Mouse (Mus musculus) intestine, postnatal 0 days (tissue): ENCODE measurements around the gene Acsl1. TPM values are rescaled to one million over a fixed set of nuclear protein-coding genes. Genes with fewer than 3 reads are reported as not detected.
A peak's percentile ranks its signal among the peaks of the same experiment; 100 is the strongest.

Experiments used
- ATAC-seq: fragments of 200-750 bp; cut with Nextera tagmentation; 2 replicates; pipeline ENCODE4 v1.8.0; 2017; ENCODE audit warnings: mild to moderate bottlenecking, moderate TSS enrichment, moderate library complexity
- H3K27ac ChIP-seq: fragments of 300-500 bp; sonication (generic); 2 replicates; pipeline ENCODE4 v1.5.1; 2014; ENCODE audit warnings: mild to moderate bottlenecking, low read depth, low read length, moderate library complexity
- H3K27me3 ChIP-seq: fragments of 300-500 bp; sonication (generic); replicated peaks from 2 replicates; pipeline ENCODE4 v1.6.1; 2014; ENCODE audit warnings: low read length, mixed read lengths; ENCODE audit not compliant: control insufficient read depth, insufficient read depth
- H3K36me3 ChIP-seq: fragments of 300-500 bp; sonication (generic); 2 replicates; pipeline ENCODE4 v1.6.1; 2014; ENCODE audit warnings: mild to moderate bottlenecking, moderate library complexity; ENCODE audit not compliant: control insufficient read depth, insufficient read depth
- H3K4me1 ChIP-seq: fragments of 300-500 bp; sonication (generic); replicated peaks from 2 replicates; pipeline ENCODE4 v1.6.1; 2014; ENCODE audit warnings: antibody characterized with exemption, low read length, mixed read lengths; ENCODE audit not compliant: control insufficient read depth, insufficient read depth
- H3K4me2 ChIP-seq: fragments of 300-500 bp; sonication (generic); replicated peaks from 2 replicates; pipeline ENCODE4 v1.6.1; 2014; ENCODE audit warnings: low read depth, mild to moderate bottlenecking, moderate library complexity
- H3K4me3 ChIP-seq: fragments of 300-500 bp; sonication (generic); 2 replicates; pipeline ENCODE4 v1.5.1; 2014; ENCODE audit warnings: low read depth, low read length
- H3K9ac ChIP-seq: fragments of 300-500 bp; sonication (generic); 2 replicates; pipeline ENCODE4 v1.6.1; 2014; ENCODE audit warnings: mild to moderate bottlenecking, low read depth, low read length
- H3K9me3 ChIP-seq: fragments of 300-500 bp; sonication (generic); 2 replicates; pipeline ENCODE4 v1.6.1; 2016; ENCODE audit warnings: mixed run types; ENCODE audit not compliant: control insufficient read depth
- CTCF ChIP-seq: sonication (generic); IDR thresholded peaks from 2 replicates; pipeline ENCODE4 v1.5.1; 2016; ENCODE audit warnings: low read depth, mild to moderate bottlenecking, control low read depth, antibody characterized with exemption, moderate library complexity
- WGBS: fragments of 180-500 bp; shearing (Covaris S2); extraction: QIAGEN DNeasy Blood & Tissue Kit; methylation state at CpG from one replicate; pipeline ENCODE4 v1.1.7; 2014; 5-methylcytosine and 5-hydroxymethylcytosine counted together
- polyA plus RNA-seq: library from polyadenylated mRNA; unstranded; fragments of >200 nt; fragmentation: Nextera tagmentation; extraction: Ambion mirVana; gene quantifications from 2 replicates; pipeline ENCODE4 v1.2.1, GENCODE M21; 2015

The Acsl1 gene
- polyA plus RNA-seq: 54.0 and 59.1 TPM in 2 replicates

DNA sequence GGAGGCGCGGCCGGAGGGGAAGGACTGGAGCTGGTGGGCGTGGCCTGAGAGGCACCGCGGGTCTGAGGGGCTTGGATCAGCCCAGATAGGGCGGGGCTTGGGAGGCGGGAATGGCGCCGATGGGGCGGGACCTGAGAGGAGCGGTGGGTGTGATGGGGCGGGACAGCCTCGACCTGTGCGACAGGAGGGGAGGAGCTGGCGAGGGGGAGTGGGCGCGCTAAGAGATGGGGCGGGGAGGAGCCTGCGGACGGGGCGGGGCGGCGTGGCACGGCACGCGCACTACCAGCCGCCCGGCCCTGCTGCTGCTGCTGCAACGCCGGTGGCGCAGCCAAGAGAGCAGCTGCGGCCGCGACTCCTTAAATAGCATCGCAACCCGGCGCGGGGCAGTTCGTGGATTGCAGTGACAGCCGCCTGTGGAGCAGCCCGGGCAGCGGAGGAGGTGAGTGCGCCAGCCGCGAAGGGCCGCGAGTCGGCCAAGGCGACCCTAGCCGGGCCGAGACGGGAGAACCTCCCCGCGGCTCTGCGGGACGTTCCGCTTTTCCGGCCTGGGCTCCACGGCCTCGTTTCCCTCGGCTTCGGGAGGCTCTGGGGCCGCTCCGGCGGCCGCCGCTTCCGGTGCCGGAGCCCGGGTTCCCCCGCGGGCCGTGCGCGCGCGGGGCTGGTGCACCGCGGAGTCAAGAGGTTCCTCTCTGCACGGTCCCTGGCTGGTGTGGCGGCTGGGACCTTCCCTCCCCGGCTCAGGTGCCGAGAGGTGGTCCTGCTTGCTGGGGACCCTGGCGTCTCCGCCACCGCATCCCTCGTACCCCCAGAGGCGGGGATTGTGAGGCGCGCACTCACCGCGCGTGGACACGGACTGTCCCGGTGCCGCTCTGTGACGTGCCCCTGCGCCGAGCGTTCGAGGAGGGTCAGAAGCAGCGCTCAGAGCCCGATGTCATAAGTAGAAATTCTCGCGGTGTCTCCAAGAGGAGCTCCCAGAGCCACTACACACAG lies at the start of gene Acsl1:
Gene Acsl1 (plus strand): TSS at position 246 of the 990 bp plus-strand sequence.
- H3K4me3 ChIP-seq: peak within 1 kb of the TSS; percentile 91
- peak within 1 kb of the TSS; percentile 92 for H3K9ac ChIP-seq
- no peaks in the 10 kb centered on the region; the same call in 1 of the 2 replicates for H3K36me3 ChIP-seq
- no peak for TF ChIP-seq CTCF
- under 1% methylated on average over 93 of the region's 106 CpGs for WGBS
- H3K27me3 ChIP-seq: no peaks in the 10 kb centered on the region
- H3K27ac ChIP-seq: peak within 1 kb of the TSS; percentile 97
- H3K4me2 ChIP-seq: peak within 1 kb of the TSS; percentile 85
- H3K9me3 ChIP-seq: no peaks in the 10 kb centered on the region
- H3K4me1 ChIP-seq: no peaks in the 10 kb centered on the region; the same call in 1 of the 2 replicates
- peak; percentile 98 for ATAC-seq

DNA sequence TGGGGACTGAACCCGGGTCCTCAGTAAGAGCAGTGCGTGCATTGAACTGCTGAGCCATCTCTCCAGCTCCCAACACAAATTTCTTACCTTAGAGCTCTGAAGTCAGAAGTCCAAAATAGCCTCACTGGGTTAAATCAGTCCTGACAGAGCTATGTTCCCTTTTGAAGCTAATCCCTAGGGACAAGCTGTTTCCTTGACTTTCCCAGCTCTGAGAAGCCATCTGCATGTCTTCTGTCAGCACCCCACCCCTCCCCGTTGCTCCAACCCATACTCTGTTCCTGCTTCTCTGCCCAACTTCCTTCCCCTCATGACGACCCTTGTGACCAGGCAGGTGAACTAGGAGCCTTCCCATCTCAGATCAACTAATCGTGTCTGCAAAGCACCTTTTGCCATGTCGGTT lies 49.3 kb upstream of the Acsl1 start:
- H3K36me3 ChIP-seq: no peaks in the 10 kb centered on the region
- no peaks in the 10 kb centered on the region for H3K9me3 ChIP-seq
- WGBS: 71% methylated on average over 6 of the region's 6 CpGs
- H3K4me1 ChIP-seq: no peaks in the 10 kb centered on the region
- ATAC-seq: no peak
- H3K4me3 ChIP-seq: no peak overlapping the region
- no peak overlapping the region for H3K27ac ChIP-seq
- no peak overlapping the region for H3K4me2 ChIP-seq
- no peak overlapping the region for H3K9ac ChIP-seq
- no peak for TF ChIP-seq CTCF
- no peaks in the 10 kb centered on the region for H3K27me3 ChIP-seq

DNA sequence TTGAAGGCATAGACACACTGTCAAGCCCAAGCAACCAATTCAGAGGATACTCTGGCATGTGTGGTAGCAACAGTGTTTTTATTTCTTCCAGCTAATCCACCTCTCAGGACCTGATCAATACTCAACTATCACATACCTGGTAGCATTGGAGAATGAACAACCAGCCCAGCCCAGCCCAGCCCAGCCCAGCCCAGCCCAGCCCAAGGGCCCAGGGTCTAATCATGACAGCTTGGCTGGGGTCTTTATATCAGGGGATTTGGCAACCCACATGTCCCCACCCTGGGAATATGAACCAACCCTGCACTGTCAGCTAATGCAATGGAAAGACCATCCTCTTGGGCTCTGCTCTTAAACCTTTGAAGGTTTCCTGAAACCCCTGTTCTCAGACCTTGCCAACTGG lies 42.9 kb upstream of the Acsl1 start:
- no peak overlapping the region for H3K4me2 ChIP-seq
- H3K36me3 ChIP-seq: no peaks in the 10 kb centered on the region
- H3K4me1 ChIP-seq: no peaks in the 10 kb centered on the region
- ATAC-seq: 0 out of 2 replicates have a peak, but pooled peaks have one; percentile 16
- no peak overlapping the region for H3K27ac ChIP-seq
- no peaks in the 10 kb centered on the region for H3K27me3 ChIP-seq
- no peaks in the 10 kb centered on the region for H3K9me3 ChIP-seq
- no peak overlapping the region for H3K4me3 ChIP-seq
- no peak for TF ChIP-seq CTCF
- H3K9ac ChIP-seq: no peak overlapping the region

DNA sequence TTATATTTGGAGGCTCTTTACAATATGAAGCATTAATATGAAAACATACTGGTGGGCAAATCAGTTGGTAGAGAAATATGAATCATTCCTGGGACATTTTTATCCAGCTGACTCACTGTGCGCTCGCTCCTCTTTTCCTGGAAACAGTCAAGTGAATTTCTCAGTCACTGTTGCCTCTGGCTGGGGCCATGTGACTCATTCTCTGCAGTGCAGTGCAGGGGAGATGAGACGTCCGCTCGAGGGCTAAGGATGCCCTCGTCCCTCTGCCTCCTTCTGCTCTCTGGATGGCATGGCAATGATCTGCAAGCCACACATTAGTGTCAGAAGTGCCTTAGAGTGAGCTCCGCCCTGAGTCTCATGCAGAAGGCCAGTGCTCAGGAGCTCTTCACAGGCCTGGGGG lies 41.0 kb upstream of the Acsl1 start:
- Histone ChIP-seq H3K4me3 (no peak overlapping the region), H3K9me3 (no peaks in the 10 kb centered on the region), H3K27ac (no peak overlapping the region), H3K9ac (no peak overlapping the region), H3K4me2 (no peak overlapping the region), H3K36me3 (no peaks in the 10 kb centered on the region), H3K27me3 (no peaks in the 10 kb centered on the region), H3K4me1 (no peaks in the 10 kb centered on the region)
- no peak for TF ChIP-seq CTCF
- 53% methylated on average over 7 of the region's 7 CpGs for WGBS
- peak; percentile 60; the same call in 1 of the 2 replicates for ATAC-seq

DNA sequence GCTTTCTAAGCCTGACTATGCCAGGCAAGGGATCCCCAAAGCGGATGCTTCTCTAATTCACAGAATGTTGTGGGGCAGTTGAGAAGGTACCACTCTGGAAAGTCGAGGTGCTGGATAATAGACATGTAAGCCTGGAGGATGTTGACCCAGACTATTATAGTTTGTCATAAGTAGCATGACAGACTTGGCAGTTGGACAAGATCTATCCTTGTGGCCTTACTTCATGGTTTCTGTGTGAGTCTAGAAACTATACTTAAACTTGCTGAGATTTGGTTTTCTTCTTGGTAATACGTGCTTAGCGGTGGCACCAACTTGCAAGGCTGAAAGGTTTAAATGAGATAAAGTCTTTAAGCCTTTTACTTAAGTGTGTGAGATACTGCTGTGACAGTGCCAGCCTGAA lies 38.9 kb upstream of the Acsl1 start:
- TF ChIP-seq CTCF: no peak
- H3K4me1 ChIP-seq: no peaks in the 10 kb centered on the region

DNA sequence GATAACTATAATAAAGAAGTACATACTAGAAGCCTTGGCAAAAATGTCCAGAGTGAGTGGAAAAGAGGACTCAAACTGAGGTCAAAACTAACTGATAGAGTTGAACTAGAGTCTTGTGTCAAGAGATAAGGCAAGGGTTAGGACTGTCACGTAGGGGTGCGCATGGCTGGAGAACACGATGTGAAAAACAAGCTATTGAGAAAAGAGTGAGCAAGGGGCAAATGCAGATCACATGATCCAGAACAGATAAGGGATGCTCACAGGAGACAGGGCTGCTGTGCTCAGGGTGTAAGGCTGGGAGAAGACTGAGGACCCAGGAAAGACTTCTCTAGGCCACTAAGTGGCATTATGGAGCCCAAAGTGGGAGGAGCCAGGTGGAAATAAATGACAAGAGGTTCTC lies 38.3 kb upstream of the Acsl1 start:
- TF ChIP-seq CTCF: no peak
- 84% methylated on average over 3 of the region's 3 CpGs for WGBS
- Histone ChIP-seq H3K4me2 (no peak overlapping the region), H3K4me1 (no peaks in the 10 kb centered on the region), H3K27ac (no peak overlapping the region), H3K4me3 (no peak overlapping the region), H3K9ac (no peak overlapping the region), H3K27me3 (no peaks in the 10 kb centered on the region), H3K9me3 (no peaks in the 10 kb centered on the region), H3K36me3 (no peaks in the 10 kb centered on the region)
- ATAC-seq: no peak

More for the DNA sequence above, 38.9 kb upstream of the Acsl1 start:
- Histone ChIP-seq H3K9me3 (no peaks in the 10 kb centered on the region), H3K9ac (no peak overlapping the region), H3K27me3 (no peaks in the 10 kb centered on the region), H3K27ac (no peak overlapping the region), H3K4me3 (no peak overlapping the region), H3K4me2 (no peak overlapping the region), H3K36me3 (no peaks in the 10 kb centered on the region)
- WGBS: 88% methylated on average over 4 of the region's 4 CpGs
- ATAC-seq: no peak
